Mouse (Mus musculus): ENCODE measurements around the gene Camp.

DNA sequence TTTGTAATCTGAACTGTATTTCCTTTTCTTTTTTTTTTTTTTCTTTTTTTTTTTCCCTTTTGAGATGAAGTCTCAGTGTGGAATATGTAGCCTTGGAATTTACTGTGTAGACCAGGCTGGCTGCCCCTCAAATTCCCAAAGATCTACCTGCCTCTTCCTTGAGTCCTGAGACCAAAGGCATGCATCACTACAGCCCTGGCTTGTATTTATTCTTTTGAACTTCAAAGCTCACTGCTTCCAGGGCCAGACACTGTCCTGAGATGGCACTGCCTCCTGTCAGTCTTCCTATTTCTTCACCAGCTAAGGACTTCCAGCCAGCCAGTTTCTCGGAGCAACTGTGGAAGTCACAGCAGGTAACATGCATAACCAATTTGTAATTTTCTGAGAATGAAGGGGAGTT lies 37.4 kb downstream of the Camp start, which contains the start of gene Spink8:
- TF ChIP-seq CTCF (IDR thresholded peaks at IDR 0.05; ENCODE audit: low read depth, low read length), result no peak
- no peak for TF ChIP-seq TAL1 (conservative IDR thresholded peaks at IDR 0.05; ENCODE audit: low read depth, low read length)
- TF ChIP-seq GATA1 (IDR thresholded peaks at IDR 0.05; ENCODE audit: borderline replicate concordance, low read length), result no peak
- TF ChIP-seq POLR2AphosphoS5 (IDR thresholded peaks at IDR 0.05; ENCODE audit: insufficient replicate concordance, low read depth, low read length), result no peak
